Mouse (Mus musculus) ES-Bruce4 (cell line): ENCODE data around the gene Tcp10c.
"Not testable (repeated sequence)": the region's sequence is repeated elsewhere in the genome, so short reads cannot be mapped to it uniquely, and the experiment has no call there.

Experiments used
- CTCF ChIP-seq: IDR thresholded peaks from one replicate; pipeline ENCODE4 v1.8.1; 2011; ENCODE audit warnings: low read depth, low read length
- EP300 ChIP-seq: IDR thresholded peaks from 2 replicates; pipeline ENCODE4 v1.6.1; 2011; ENCODE audit warnings: low read depth, low read length; ENCODE audit not compliant: insufficient read depth
- POLR2A ChIP-seq: IDR thresholded peaks from one replicate; pipeline ENCODE4 v1.8.1; 2011; ENCODE audit warnings: low read length; ENCODE audit not compliant: insufficient read depth

DNA sequence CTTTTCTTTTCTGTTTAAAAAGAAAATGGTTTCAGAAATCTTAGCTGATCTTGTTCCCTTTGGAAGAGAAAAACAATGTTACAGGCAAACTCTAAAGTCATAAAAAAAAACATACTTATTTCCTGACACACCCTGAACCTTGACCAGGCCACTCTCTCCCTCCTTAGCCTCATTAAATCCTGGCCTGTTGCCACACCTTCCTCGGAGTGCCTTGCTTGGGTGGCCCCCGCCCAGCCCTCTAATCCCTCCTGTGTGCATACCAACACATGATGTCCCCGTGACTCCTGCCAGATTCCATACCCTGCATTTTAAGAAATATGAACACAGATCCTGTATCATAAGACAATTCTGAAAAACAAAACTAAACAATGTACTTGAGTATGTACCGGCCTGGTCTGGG lies 45.6 kb upstream of the Tcp10c start:
- TF ChIP-seq POLR2A, CTCF, EP300: not testable (repeated sequence)
